Mouse (Mus musculus): ENCODE data around the gene Heatr5b. TPM values are rescaled to one million over a fixed set of nuclear protein-coding genes. Genes with fewer than 3 reads are reported as not detected.

The Heatr5b gene
- 30.4 and 39.0 TPM in 2 replicates for polyA plus RNA-seq (2012; rRNA removed; ENCODE audit: low replicate concordance)

DNA sequence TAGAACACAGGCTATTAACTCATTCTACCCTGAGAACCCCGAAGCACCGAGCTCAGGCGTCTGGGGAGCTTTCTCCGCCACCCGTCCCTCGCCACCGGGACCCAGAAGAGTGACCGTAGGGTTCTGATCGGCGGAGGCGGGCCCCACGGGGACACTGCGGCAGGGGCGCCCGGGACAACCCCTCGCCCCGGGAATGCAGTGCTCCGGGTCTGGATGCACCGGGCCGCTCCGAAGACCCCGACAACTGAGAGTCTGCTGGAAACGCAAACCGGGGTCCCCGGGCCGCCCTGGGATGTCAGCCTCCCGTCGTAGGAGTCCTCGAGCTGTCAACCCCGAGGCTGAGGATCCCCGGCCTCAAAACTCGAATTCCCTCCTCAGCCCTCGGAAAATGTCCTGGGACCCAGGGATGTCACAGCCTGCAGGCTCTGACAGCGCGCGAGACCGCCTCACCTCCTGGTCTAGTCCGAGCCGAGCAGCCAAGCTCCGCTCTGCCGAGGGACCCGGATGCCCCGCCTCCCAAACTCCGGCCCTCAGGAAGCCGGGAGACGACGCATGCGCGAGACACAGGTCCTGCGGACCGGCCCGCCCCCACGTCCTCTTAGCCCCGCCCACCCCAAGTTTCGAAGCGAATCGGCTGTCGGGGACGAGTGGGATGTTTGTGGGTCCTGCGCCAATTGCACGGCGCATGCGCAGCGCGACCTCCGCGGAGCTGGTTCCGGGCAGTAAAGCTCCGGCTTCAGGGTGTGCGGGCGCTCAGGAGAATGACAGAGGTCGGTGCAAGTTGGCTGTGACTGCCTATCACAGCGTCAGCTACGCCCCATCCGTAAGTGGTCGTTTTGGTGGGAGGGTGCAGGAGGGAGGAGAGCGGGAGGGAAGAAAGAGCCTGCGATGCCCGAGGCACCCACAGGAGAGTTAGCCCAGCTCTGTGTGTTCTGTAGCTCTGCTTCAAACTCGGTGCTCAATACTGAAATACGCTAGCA is at the start of gene Heatr5b, which contains the start of gene Gpatch11:
Heatr5b (minus strand) TSS at position 509 of the 980 bp plus-strand sequence.
Gpatch11 (plus strand) TSS at position 712 of the 980 bp plus-strand sequence.

GRCm38 (mm10) chr17:78882401-78883112 is 47.4 kb upstream of the Heatr5b start, which contains the start of gene Eif2ak2:
TSS of gene Eif2ak2 (minus strand) at chr17:78882573.

GRCm38 (mm10) chr17:78737096-78737495 is 98.1 kb downstream of the Heatr5b start, which contains the start of gene Strn:
TSS of gene Strn (minus strand) at chr17:78737196.

Other genes starting within 250 kb of the Heatr5b start
- gene Strn, start 98.2 kb downstream of the Heatr5b start, polyA plus RNA-seq (2012; rRNA removed; ENCODE audit: low replicate concordance), result 11.0 TPM in 2 replicates
- gene Gpatch11, start 203 bp upstream of the Heatr5b start, polyA plus RNA-seq (2012; rRNA removed; ENCODE audit: low replicate concordance), result 11.5 and 18.3 TPM in 2 replicates
- 5.3 and 10.6 TPM in 2 replicates for gene Eif2ak2, start 47.2 kb upstream of the Heatr5b start, polyA plus RNA-seq (2012; rRNA removed; ENCODE audit: low replicate concordance)
- not detected in 2 replicates for gene Sult6b1, start 71.6 kb upstream of the Heatr5b start, polyA plus RNA-seq (2012; rRNA removed; ENCODE audit: low replicate concordance)
- 8.6 and 9.7 TPM in 2 replicates for gene Cebpzos, start 81.1 kb upstream of the Heatr5b start, polyA plus RNA-seq (2012; rRNA removed; ENCODE audit: low replicate concordance)
- gene Cebpz, start 101.7 kb upstream of the Heatr5b start, polyA plus RNA-seq (2012; rRNA removed; ENCODE audit: low replicate concordance), result 3.5 and 8.7 TPM in 2 replicates
- gene Ndufaf7, start 101.8 kb upstream of the Heatr5b start, polyA plus RNA-seq (2012; rRNA removed; ENCODE audit: low replicate concordance), result 13.1 and 16.1 TPM in 2 replicates
- 15.5 and 22.3 TPM in 2 replicates for gene Prkd3, start 185.5 kb upstream of the Heatr5b start, polyA plus RNA-seq (2012; rRNA removed; ENCODE audit: low replicate concordance)
- 14.2 and 28.0 TPM in 2 replicates for gene Qpct, start 216.5 kb upstream of the Heatr5b start, polyA plus RNA-seq (2012; rRNA removed; ENCODE audit: low replicate concordance)

All from subcutaneous adipose tissue, adult 2 months (tissue).